Mouse (Mus musculus) CD4-positive, CD25-positive, alpha-beta regulatory T cell, adult 4 months (primary cell): Measurements from ENCODE around the gene Vmn1r142. TPM values are rescaled to one million over a fixed set of nuclear protein-coding genes. Genes with fewer than 3 reads are reported as not detected.
"Not testable (repeated sequence)": the region's sequence is repeated elsewhere in the genome, so short reads cannot be mapped to it uniquely, and the experiment has no call there.

ENCODE experiments used
- ATAC-seq: one replicate; pipeline ENCODE4 v1.8.0; 2017
- polyA plus RNA-seq, 2 experiments: library from polyadenylated mRNA; unstranded; fragments of 100-300 nt; shearing (Covaris generic); gene quantifications; one replicate each; pipeline ENCODE4 v1.2.1; 2017

The Vmn1r142 gene
- polyA plus RNA-seq = not detected

GRCm38 (mm10) chr7:22163935-22164334, at the start of gene Vmn1r142:
Gene Vmn1r142 (minus strand): TSS chr7:22164035.
- not testable (repeated sequence) for ATAC-seq

GRCm38 (mm10) chr7:22201164-22201563, 37.3 kb upstream of the Vmn1r142 start, which contains the start of gene Gm8653:
Gene Gm8653 (minus strand): TSS chr7:22201264.
- ATAC-seq = not testable (repeated sequence)

GRCm38 (mm10) chr7:22189077-22189476, 25.2 kb upstream of the Vmn1r142 start, which contains the start of gene Vmn1r143:
Gene Vmn1r143 (plus strand): TSS chr7:22189377.
- ATAC-seq = not testable (repeated sequence)

GRCm38 (mm10) chr7:22134641-22135040, 29.2 kb downstream of the Vmn1r142 start, which contains the start of gene Gm10666:
Gene Gm10666 (minus strand): TSS chr7:22134741.
- not testable (repeated sequence) for ATAC-seq

GRCm38 (mm10) chr7:22118145-22118544, 45.7 kb downstream of the Vmn1r142 start, which contains the start of gene Gm16451:
Gene Gm16451 (minus strand): TSS chr7:22118245.
- ATAC-seq = not testable (repeated sequence)

Other genes starting within 250 kb of the Vmn1r142 start
- not detected for gene Gm5891, start 242.7 kb downstream of the Vmn1r142 start, polyA plus RNA-seq
- not detected for gene Vmn1r137, start 169.4 kb downstream of the Vmn1r142 start, polyA plus RNA-seq
- not detected for gene Vmn1r138, start 135.1 kb downstream of the Vmn1r142 start, polyA plus RNA-seq
- not detected for gene Gm6176, start 107.7 kb downstream of the Vmn1r142 start, polyA plus RNA-seq
- gene Vmn1r139, start 95.0 kb downstream of the Vmn1r142 start, polyA plus RNA-seq = not detected
- not detected for gene Gm16451, start 45.8 kb downstream of the Vmn1r142 start, polyA plus RNA-seq
- not detected for gene Gm10666, start 29.3 kb downstream of the Vmn1r142 start, polyA plus RNA-seq
- not detected for gene Vmn1r143, start 25.3 kb upstream of the Vmn1r142 start, polyA plus RNA-seq
- gene Gm8653, start 37.2 kb upstream of the Vmn1r142 start, polyA plus RNA-seq = not detected
- not detected for gene Gm8453, start 65.4 kb upstream of the Vmn1r142 start, polyA plus RNA-seq
- gene Gm4187, start 165.7 kb upstream of the Vmn1r142 start, polyA plus RNA-seq = not detected
- not detected for gene Gm8660, start 207.0 kb upstream of the Vmn1r142 start, polyA plus RNA-seq
- not detected for gene Vmn1r148, start 249.5 kb upstream of the Vmn1r142 start, polyA plus RNA-seq